Mouse (Mus musculus) liver, adult (tissue): ENCODE measurements around the gene Ttll5.

Experiments
- GATA4 ChIP-seq: IDR thresholded peaks from 2 replicates; pipeline ENCODE4 v1.6.1; 2014; ENCODE audit warnings: mild to moderate bottlenecking, low read length; ENCODE audit not compliant: insufficient replicate concordance

The Ttll5 gene

DNA sequence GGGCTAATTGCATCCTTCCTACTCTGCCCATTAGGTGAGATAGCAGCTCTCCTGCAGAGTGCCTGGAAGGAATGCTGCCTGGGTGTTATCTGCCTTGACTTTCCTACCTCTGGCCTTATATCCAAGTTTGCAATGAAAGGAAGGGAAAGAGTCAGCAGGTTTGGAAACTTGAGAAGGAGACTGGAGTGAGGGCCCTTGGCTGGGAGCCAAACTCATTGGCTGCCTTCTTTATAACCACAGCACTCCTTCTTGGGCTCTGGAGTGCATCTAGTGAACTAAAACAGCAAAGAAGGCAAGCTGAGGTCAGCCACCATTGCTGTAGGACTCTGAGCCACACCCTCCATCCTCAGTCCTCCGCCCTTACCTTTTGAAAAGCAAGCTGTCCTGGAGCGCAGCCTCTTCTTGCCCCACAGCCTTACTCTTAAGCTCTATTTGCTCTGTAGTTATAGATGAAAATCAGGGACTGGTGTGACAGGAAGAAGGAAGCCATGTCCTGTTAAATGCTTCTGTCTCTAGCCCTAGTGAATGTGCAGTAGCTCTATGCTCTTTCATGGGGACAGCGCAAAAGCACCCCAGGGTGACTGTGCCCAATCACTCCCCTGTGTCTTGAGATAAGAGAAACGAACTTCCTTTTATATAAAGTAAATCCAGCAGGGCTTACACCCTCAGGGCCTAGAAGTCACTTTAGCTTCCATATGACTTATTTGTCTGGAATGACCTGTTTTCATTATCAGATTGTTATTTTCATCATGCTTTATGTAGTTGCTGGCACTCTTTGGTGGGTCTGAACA, 198.8 kb downstream of the Ttll5 start:
- no peak for TF ChIP-seq GATA4

DNA sequence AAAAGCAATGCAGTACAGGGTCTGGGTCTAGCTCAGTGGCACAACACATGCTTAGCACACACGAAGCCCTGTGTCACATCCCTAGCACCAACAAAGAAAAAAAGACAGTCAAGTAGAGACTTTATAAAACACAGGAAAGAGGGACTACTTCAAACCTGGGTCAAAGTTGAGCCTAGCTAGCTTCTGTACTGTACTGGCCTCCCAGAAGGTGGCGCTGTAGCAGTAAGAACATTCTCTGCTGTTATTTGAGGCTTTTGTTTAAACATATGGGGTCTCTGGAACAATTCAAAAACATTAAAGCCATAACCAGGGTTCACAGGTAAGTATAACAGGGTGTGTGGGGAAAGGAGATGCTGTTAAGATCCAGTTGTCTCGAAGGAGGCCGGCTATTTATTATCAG, 200.0 kb downstream of the Ttll5 start:
- no peak for TF ChIP-seq GATA4

DNA sequence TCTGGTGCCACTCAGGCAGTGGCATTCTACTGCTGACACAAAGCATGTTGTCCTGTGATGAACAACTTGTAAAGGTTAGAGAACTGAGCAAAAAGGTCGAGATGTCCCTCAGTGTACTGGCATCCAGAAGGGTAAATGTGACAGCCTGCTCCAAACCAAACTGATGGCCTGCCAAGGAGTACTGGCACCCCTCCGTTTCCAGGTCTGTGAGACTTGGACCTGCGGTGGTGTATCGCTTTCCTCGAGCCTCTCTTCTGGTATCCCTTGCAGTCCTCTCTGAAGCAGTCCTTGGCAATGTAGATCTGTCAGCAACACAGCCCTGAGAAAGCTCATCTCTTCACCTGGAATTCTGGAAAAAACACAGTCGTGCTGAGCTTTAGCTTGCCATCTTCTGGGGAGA, 201.0 kb downstream of the Ttll5 start:
- TF ChIP-seq GATA4, result no peak

DNA sequence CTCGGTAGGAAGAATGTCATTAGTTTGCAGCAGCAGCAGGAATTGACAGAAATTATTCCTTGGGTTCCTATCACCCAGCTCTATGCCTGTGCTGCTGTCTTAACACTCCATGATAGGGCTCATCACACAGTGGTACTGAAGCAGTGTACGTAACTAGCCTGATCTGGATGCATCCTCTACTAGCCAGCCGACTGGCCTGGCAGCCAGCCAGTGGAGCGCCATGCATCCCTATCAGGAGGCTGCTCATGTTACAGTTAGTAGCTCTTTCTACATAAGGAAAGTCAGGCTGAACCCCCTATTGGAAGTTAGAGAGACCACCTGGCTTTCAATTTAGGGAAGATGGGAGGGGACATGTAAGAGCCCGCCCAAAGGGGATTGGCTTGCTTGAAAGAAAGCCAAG, 202.5 kb downstream of the Ttll5 start:
- no peak for TF ChIP-seq GATA4

DNA sequence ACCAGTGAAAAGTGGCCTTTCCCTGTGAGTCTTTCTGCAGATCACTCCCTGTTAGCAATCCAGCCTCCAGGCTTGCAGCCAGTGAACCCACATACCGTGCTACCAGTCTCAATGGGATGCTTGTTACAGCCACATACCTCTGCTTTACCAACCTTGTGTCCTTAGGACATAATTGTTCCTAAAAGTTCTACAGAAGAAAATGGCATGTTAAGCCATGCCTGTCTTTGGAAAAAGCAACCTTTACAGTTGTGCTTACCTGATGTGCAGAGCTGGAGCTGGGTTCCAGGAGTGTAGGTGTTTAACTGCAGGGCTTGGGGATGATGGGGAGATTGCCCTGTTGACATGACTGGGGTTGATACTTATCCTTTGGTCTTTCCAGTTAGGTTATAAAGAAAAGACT, 203.3 kb downstream of the Ttll5 start:
- TF ChIP-seq GATA4, result no peak

DNA sequence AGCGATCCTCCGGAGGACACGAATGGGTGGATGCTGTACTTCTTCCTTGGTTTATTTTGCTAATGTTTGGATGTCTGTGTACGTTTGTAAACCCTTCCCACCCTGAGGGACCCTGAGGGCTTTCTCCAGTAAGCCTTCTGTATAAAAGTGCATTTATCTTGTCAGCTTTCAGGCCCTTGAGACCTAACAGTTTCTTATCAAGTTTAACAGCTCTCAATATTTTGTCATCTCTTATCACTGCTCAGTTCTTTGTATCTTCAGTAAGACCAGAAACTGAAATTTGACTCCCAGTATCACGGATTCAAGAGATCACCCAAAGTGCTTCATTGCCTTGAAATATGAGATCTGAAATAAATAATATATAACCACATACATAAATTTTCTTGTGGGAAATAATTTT, 206.5 kb downstream of the Ttll5 start:
- no peak for TF ChIP-seq GATA4

DNA sequence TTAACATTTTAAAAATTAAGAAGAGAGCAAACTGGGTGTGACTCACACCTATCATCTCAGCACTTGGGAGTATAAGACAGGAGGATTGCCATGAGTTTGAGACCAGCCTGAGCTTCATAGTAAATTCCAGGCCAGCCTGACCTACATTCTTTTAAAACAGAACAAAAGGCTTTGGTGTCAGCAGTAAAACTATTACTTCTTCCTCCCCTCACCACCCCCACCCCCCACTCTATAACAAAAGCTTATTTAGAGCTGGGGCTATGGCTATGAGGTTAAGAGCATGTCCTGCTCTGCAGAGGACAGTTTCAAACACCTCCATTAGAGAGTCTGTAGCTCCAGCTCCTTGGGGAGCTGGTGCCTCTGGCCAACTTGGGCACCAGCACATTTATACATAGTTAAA, 211.1 kb downstream of the Ttll5 start:
- no peak for TF ChIP-seq GATA4

DNA sequence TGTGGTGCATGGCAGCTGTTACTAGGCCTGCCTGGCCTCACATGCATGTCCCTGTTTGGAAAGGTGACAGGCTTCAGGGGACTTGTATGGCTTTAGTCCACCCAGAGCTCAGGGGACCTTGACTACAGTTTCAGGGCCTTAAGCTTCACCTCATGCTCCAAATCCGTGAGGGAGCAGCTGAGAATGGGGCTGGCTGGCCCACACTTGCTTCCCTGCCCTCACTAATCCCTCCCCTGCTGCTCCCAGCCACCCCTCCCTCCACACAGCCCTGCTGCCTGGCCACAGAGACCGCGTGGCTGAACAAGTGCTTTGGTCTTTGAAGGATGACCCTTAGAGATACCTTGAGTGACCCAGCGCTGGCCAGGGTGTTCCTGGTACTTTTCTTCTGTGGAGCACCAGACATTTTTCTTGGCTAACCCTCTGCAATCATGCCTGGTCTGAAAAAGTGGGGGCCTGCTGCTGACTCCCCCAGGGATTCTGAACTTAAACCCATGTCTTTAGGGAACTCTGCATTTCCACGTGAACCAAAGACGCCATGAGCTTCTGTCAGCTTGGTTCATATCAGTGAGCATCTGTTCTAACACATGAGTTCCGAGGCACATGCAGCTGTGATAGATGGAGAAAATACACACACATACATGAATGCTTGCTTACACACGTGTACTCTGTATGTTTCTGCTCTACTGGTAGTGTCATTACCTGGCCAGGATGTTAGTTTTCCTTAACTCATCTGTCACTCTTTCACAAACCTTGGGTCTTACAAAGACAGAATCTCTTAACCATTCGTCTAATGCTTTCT, 212.1 kb downstream of the Ttll5 start:
- TF ChIP-seq GATA4, result no peak

DNA sequence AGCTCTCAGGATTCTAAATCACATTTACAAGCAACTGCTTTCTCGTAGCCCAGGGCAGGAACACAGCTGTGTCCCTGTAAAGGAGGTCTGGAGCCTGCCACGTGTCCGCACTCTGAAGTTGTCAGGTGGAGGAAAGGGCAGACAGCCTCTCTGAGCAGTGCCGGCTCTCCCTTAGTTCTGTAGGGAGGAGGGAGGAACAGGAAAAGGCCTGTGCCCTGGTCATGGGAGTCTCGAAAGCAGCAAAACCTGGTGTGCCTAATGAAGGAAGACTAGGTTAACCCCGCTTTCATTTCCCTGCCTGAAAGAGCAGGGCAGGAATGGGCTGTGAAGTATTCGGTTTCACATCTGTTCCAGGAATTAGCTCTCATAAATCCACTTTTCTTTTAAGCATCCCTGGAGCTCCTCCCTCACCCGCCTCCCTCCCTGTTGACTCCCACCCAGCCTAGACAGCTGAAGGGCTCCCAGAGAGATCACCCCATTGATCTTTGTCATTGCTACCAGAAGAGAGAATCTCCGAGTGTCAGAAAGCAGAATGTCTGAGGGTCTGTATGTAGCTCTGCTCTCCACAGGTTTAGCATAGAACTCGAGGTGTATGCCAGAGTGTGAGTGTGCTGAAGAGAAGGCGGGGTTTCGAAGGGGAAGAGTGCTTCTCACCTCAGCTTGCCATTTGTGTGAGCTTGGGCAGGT, 212.9 kb downstream of the Ttll5 start:
- TF ChIP-seq GATA4, result no peak

DNA sequence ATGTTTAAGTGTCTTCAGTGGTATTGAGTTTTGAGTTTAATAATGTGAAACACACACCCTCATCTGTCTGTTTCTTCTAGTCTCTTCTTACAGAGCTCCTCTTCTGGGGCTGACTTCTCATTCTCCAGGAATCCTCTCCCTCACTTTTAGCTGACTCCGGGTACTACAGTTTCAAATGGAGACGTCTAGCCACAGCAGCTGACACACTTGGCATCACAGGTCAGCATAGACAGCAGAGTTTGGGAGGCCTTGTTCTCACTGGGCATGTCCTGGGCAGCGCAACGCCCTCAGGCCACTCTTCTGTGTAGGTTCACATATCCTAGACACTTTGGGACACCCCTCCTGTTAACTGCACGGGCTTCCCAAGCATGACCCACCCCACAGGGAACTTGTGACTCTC, 214.6 kb downstream of the Ttll5 start:
- TF ChIP-seq GATA4, result no peak

DNA sequence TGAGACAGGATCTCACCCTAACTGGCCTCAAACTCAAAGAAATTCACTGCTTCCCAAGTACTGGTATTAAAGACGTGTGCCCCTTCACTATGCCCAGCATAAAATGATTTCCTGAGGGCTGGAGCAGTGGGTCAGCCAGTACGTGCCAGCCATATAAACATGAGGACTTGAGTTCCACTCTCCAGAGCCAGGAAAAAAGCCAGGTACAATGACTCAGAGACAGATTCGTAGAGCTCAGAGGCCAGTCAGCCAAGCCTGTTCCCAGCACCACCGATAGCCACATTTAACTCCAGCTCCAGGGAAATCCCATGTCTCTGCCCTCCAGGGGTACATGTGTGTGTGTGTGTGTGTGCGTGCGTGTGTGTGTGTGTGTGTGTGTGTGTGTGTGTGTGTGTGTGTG, 215.3 kb downstream of the Ttll5 start:
- no peak for TF ChIP-seq GATA4

DNA sequence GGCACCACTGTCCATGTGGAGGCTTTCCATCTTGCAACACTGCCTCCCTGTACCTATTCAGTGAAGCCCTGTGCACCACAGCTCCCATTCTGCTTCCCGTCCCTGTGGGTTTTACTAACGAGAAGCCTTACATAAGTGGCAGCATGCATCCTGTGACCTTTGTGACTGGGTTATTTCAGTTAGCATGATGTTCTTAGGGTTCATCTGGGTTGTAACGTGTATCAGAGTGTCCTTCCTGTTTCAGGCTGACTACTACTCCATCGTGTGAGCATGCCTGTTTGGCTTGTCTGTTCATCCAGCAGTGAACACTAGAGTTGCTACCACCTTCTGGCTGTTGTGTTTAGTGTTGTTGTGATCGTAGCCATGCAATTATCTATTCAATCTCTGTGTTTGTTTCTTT, 221.7 kb downstream of the Ttll5 start:
- TF ChIP-seq GATA4, result no peak

DNA sequence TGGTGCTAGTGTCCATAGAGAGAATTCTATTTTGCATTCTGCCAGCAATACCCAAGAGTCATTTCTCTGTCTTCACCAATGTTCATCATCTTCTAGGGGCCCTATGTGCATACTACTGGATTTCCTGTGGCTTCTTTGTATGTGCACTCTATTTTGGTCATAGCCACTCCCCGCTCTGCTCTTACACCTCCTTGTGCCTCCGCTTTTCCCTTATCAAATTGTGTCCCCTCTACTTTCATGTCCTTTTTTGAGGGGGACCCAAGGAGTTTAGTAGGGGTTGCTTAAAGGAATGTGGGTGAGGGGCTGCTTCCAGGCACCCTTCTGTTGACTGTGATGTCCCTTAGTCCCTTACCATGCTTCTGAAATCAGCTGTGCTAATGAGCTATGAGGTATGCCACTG, 222.3 kb downstream of the Ttll5 start:
- TF ChIP-seq GATA4, result no peak

DNA sequence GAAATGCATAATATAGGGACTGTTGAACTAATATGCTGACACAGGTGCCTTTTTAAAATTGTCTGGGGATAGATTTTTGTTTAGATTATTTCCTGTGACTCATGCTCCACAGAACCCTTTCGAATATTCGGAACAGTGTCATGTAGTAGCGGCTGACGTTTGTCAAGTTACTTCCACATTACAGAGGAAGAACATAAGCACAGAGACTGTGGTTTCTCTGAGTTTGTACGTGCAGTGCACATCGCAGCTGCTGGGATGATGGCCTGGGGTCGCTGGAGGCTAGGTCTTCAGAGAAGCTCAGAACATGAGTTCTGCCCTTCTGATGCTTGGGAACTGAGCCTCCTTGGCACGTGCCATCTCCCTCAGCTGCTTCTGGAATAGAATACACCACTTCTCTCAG, 222.9 kb downstream of the Ttll5 start:
- TF ChIP-seq GATA4, result no peak

DNA sequence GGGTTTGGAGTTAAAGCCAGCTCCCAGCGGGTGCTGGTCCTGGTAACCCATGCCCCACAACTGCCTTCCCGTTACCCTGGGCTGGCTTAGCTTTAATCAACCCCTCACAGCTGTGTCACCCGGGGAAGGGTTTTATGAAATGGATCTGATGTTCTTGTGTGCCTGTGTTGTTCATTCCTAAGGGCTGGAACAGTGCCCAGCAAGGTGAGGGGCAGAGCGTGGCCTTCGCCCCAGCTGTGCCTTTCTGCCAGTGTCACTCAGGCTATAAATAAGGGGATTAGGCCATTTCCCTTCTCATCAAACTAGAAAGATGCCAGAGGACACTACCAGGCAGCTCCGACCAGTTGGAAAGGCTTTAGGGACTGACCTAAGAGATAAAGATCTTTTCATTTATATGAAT, 225.4 kb downstream of the Ttll5 start:
- TF ChIP-seq GATA4, result no peak

DNA sequence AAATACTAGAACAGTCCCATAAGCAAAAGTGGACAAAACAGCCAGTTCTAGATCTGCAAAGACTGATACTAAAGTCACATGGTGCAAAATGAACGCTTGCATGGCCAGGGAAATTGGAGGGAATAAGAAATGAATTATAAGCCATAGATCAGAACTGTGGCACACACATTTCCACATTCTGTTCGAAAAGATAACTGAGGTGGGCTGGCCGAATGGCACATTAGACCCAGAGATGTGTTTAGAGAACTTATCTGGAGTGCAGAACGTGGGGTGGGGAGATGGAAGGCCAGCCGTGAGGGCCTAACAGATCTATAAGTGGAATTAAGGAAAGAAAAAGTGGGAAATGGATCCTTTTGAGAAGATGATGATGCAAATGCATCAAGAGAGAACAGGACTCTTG, 227.0 kb downstream of the Ttll5 start:
- TF ChIP-seq GATA4, result no peak
